In genomic region chr19:46308706-46309435, GRCm38 (mm10) we compare ENCODE assay signal across 8 mouse cellular contexts. TPM values are rescaled to one million over a fixed set of nuclear protein-coding genes. Genes with fewer than 3 reads are reported as not detected.
DNase-seq lines count a peak whose midpoint lies in the region; ATAC-seq and TF ChIP-seq lines count a peak whose summit lies in the region.

No protein-coding gene starts in this region.

- H3K9me3 ChIP-seq in embryonic facial prominence, embryonic 10.5 days = no peaks in the 10 kb centered on the region
- no peaks in the 10 kb centered on the region for H3K9me3 ChIP-seq in limb, embryonic 14.5 days (ENCODE audit: control insufficient read depth, low read length)
- no peaks in the 10 kb centered on the region for H3K9me3 ChIP-seq in midbrain, embryonic 16.5 days (replicated peaks; ENCODE audit: control insufficient read depth, low read length, poor library complexity, severe bottlenecking)

- H3K9ac ChIP-seq in limb, embryonic 14.5 days (ENCODE audit: low read depth, low read length, severe bottlenecking) = peak overlapping the region; percentile 34
- H3K9ac ChIP-seq in midbrain, embryonic 16.5 days (ENCODE audit: low read depth, low read length) = peak overlapping the region; percentile 73

- WGBS in embryonic facial prominence, embryonic 10.5 days = 2% methylated on average over 47 of the region's 47 CpGs
- 2% methylated on average over 46 of the region's 47 CpGs for WGBS in limb, embryonic 14.5 days
- under 1% methylated on average over 47 of the region's 47 CpGs for WGBS in midbrain, embryonic 16.5 days

- peak overlapping the region; percentile 58 for H3K4me3 ChIP-seq in embryonic facial prominence, embryonic 10.5 days
- H3K4me3 ChIP-seq in limb, embryonic 14.5 days (replicated peaks; ENCODE audit: low read length) = peak overlapping the region; percentile 35
- peak overlapping the region; percentile 48 for H3K4me3 ChIP-seq in midbrain, embryonic 16.5 days (ENCODE audit: low read depth, low read length)

- peaks cover 77% of the 10 kb centered on the region for H3K27me3 ChIP-seq in embryonic facial prominence, embryonic 10.5 days (replicated peaks; ENCODE audit: low read depth, poor library complexity, severe bottlenecking)
- H3K27me3 ChIP-seq in limb, embryonic 14.5 days (ENCODE audit: control insufficient read depth, insufficient read depth, low read length) = peaks cover 15% of the 10 kb centered on the region
- peaks cover 30% of the 10 kb centered on the region for H3K27me3 ChIP-seq in midbrain, embryonic 16.5 days (ENCODE audit: control insufficient read depth, insufficient read depth, low read depth, low read length)

- TF ChIP-seq POLR2A in limb, embryonic 14.5 days (IDR thresholded peaks at IDR 0.05; ENCODE audit: borderline replicate concordance, extremely low read depth, insufficient read depth, insufficient read length) = no peak

- DNase-seq in layer of hippocampus, adult 11-12 months (ENCODE audit: low spot score) = peak; percentile 86
- no peak for DNase-seq in layer of hippocampus, adult 9-10 months (ENCODE audit: low spot score)
- DNase-seq in embryonic facial prominence, embryonic 10.5 days (ENCODE audit: low spot score) = peak; percentile 91
- DNase-seq in heart, adult 18-20 months = peak; percentile 83 to 89
- DNase-seq in kidney, adult 18-20 months = peak; percentile 87
- DNase-seq in limb, embryonic 14.5 days (ENCODE audit: low spot score) = peak; percentile 84
- DNase-seq in spleen, postnatal 14 days (ENCODE audit: low spot score in 2 of 2) = peak; percentile 75 to 85

- H3K4me2 ChIP-seq in limb, embryonic 14.5 days (replicated peaks; ENCODE audit: low read depth, low read length, severe bottlenecking) = peak overlapping the region; percentile 71
- H3K4me2 ChIP-seq in midbrain, embryonic 16.5 days (ENCODE audit: low read length) = peak overlapping the region; percentile 94

- H3K27ac ChIP-seq in embryonic facial prominence, embryonic 10.5 days (replicated peaks) = 0 out of 2 replicates have a peak overlapping the region, but pooled peaks have one; percentile 48
- no peak overlapping the region for H3K27ac ChIP-seq in limb, embryonic 14.5 days (replicated peaks; ENCODE audit: low read depth, low read length)
- H3K27ac ChIP-seq in midbrain, embryonic 16.5 days (ENCODE audit: low read length) = no peak overlapping the region

- ATAC-seq in limb, embryonic 14.5 days (ENCODE audit: low FRiP score, low read depth) = peak; percentile 35; the same call in 1 of the 2 replicates
- ATAC-seq in midbrain, embryonic 16.5 days = peak; percentile 64

- peaks cover 38% of the 10 kb centered on the region for H3K4me1 ChIP-seq in embryonic facial prominence, embryonic 10.5 days
- peaks cover 15% of the 10 kb centered on the region for H3K4me1 ChIP-seq in limb, embryonic 14.5 days (ENCODE audit: control insufficient read depth, insufficient read depth, low read length)
- H3K4me1 ChIP-seq in midbrain, embryonic 16.5 days (ENCODE audit: control insufficient read depth, insufficient read depth, low read length) = peaks cover 22% of the 10 kb centered on the region

- peaks cover 27% of the 10 kb centered on the region for H3K36me3 ChIP-seq in embryonic facial prominence, embryonic 10.5 days (replicated peaks)
- H3K36me3 ChIP-seq in limb, embryonic 14.5 days (ENCODE audit: control insufficient read depth, insufficient read depth, low read length) = peaks cover 32% of the 10 kb centered on the region
- H3K36me3 ChIP-seq in midbrain, embryonic 16.5 days (ENCODE audit: control insufficient read depth, insufficient read depth, low read length) = peaks cover 16% of the 10 kb centered on the region

RNA-seq across cellular contexts. Expression of gene Nfkb2, which starts 4.8 kb away (rescaled TPM):
- 5.6 and 5.7 TPM in 2 replicates for polyA plus RNA-seq in embryonic facial prominence, embryonic 10.5 days (2016; fragmentation: Nextera tagmentation; extraction: Ambion mirVana)
- 10 to 100 TPM; 19.7 to 22.1 TPM for total RNA-seq in heart, adult 18-20 months (2021)
- polyA plus RNA-seq in limb, embryonic 14.5 days (2012; rRNA removed) = 22.2 and 28.4 TPM in 2 replicates
- polyA plus RNA-seq in limb, embryonic 14.5 days (2014; fragmentation: Nextera tagmentation; extraction: Ambion mirVana) = 9.7 and 13.2 TPM in 2 replicates
- 1.3 and 1.5 TPM in 2 replicates for polyA plus RNA-seq in midbrain, embryonic 16.5 days (2015; fragmentation: Nextera tagmentation; extraction: Ambion mirVana)

RNA-seq across cellular contexts. Expression of gene Psd, which starts 18.1 kb away (rescaled TPM):
- 2.5 and 3.5 TPM in 2 replicates for polyA plus RNA-seq in embryonic facial prominence, embryonic 10.5 days (2016; fragmentation: Nextera tagmentation; extraction: Ambion mirVana)
- total RNA-seq in heart, adult 18-20 months (2021) = under 1 TPM; 0.51 to 0.60 TPM
- polyA plus RNA-seq in limb, embryonic 14.5 days (2012; rRNA removed) = 7.8 and 8.9 TPM in 2 replicates
- 5.3 and 5.5 TPM in 2 replicates for polyA plus RNA-seq in limb, embryonic 14.5 days (2014; fragmentation: Nextera tagmentation; extraction: Ambion mirVana)
- polyA plus RNA-seq in midbrain, embryonic 16.5 days (2015; fragmentation: Nextera tagmentation; extraction: Ambion mirVana) = 129 and 146 TPM in 2 replicates

RNA-seq across cellular contexts. Expression of gene Fbxl15, which starts 19.1 kb away (rescaled TPM):
- 17.1 and 17.2 TPM in 2 replicates for polyA plus RNA-seq in embryonic facial prominence, embryonic 10.5 days (2016; fragmentation: Nextera tagmentation; extraction: Ambion mirVana)
- 1 to 10 TPM; 6.5 to 6.9 TPM for total RNA-seq in heart, adult 18-20 months (2021)
- 10.8 and 15.6 TPM in 2 replicates for polyA plus RNA-seq in limb, embryonic 14.5 days (2012; rRNA removed)
- polyA plus RNA-seq in limb, embryonic 14.5 days (2014; fragmentation: Nextera tagmentation; extraction: Ambion mirVana) = 13.5 and 15.5 TPM in 2 replicates
- 49.5 and 51.3 TPM in 2 replicates for polyA plus RNA-seq in midbrain, embryonic 16.5 days (2015; fragmentation: Nextera tagmentation; extraction: Ambion mirVana)

RNA-seq across cellular contexts. Expression of gene Cuedc2, which starts 29.6 kb away (rescaled TPM):
- polyA plus RNA-seq in embryonic facial prominence, embryonic 10.5 days (2016; fragmentation: Nextera tagmentation; extraction: Ambion mirVana) = 204 and 208 TPM in 2 replicates
- 10 to 100 TPM; 91.4 to 92.1 TPM for total RNA-seq in heart, adult 18-20 months (2021)
- polyA plus RNA-seq in limb, embryonic 14.5 days (2012; rRNA removed) = 110 and 133 TPM in 2 replicates
- 164 and 169 TPM in 2 replicates for polyA plus RNA-seq in limb, embryonic 14.5 days (2014; fragmentation: Nextera tagmentation; extraction: Ambion mirVana)
- 313 and 332 TPM in 2 replicates for polyA plus RNA-seq in midbrain, embryonic 16.5 days (2015; fragmentation: Nextera tagmentation; extraction: Ambion mirVana)

RNA-seq across cellular contexts. Expression of gene Mfsd13a, which starts 32.0 kb away (rescaled TPM):
- polyA plus RNA-seq in embryonic facial prominence, embryonic 10.5 days (2016; fragmentation: Nextera tagmentation; extraction: Ambion mirVana) = 8.0 and 8.4 TPM in 2 replicates
- 1 to 10 TPM; 3.7 to 4.0 TPM for total RNA-seq in heart, adult 18-20 months (2021)
- polyA plus RNA-seq in limb, embryonic 14.5 days (2012; rRNA removed) = 5.4 and 8.0 TPM in 2 replicates
- 3.2 and 3.5 TPM in 2 replicates for polyA plus RNA-seq in limb, embryonic 14.5 days (2014; fragmentation: Nextera tagmentation; extraction: Ambion mirVana)
- 10.7 and 11.8 TPM in 2 replicates for polyA plus RNA-seq in midbrain, embryonic 16.5 days (2015; fragmentation: Nextera tagmentation; extraction: Ambion mirVana)

Comparison
In these comparisons a context has a peak if more than half of its experiments do, and no peak if none do; other contexts are left out.
1. RNA of gene Psd, which starts 18.1 kb away (polyA plus RNA-seq): 129 to 146 TPM in midbrain, embryonic 16.5 days; 5.3 to 8.9 TPM in limb, embryonic 14.5 days and 2.5 to 3.5 TPM in embryonic facial prominence, embryonic 10.5 days; every median in the first group is over 10 times any median in the second.
2. Peak in every context shown above with its lines, with median percentiles within 50 percentile points of each other: H3K4me3 ChIP-seq.